Mouse (Mus musculus): ENCODE measurements at regions not wholly inside any gene's neighbourhood (a gene's known extent, or its start where the extent isn't known, plus 50 kb on each side); places are given as distances from the start of the nearest gene placed in this dataset.

DNA sequence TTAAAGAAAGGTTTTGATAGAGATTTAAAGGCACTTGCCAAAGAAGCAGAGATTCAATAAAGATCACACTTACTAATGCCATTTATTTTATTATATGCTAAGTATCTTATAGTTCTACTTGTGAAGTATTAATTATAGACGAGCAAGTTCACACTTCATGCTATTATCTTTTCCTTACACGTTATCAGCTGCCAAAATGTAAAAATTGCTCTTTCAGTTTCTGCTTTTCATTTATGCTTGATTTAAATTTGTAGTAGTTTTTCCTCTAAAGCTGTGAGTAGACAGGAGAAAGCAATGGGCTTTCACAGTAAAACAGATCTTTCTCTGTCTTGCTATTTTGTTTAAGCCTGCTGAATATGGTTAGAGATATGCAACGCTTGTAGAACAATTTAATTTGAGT lies 125.9 kb upstream of the Cdkn2b start:
- H3K27me3 ChIP-seq (replicated peaks; ENCODE audit: low read depth, poor library complexity, severe bottlenecking), result no peaks in the 10 kb centered on the region
- no peak for DNase-seq (ENCODE audit: low spot score)
- no peaks in the 10 kb centered on the region for H3K4me1 ChIP-seq
- no peaks in the 10 kb centered on the region for H3K36me3 ChIP-seq (replicated peaks)
- H3K27ac ChIP-seq (replicated peaks), result no peak overlapping the region
- H3K4me3 ChIP-seq, result no peak overlapping the region
- 91% methylated on average over 3 of the region's 3 CpGs for WGBS
- H3K9me3 ChIP-seq, result no peaks in the 10 kb centered on the region

DNA sequence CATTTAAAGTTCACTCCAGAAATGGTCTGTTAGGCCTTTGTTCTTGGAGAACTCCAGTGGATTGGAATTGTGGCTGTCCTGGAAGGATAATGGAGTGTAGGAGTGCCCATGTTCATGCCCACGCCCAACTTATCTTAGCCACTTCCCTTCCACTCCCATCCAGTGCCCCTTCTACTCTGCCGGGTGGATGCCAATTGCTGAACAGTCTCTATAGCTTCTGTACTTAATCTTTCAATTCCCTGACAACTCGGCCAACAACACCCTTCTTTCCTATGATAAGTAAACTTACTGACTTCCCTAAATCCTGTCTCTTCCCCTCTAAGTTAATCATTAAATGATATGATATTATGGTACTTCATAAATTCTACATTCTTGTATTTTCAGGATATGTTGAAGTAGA lies 123.3 kb upstream of the Cdkn2b start:
- DNase-seq (ENCODE audit: low spot score), result no peak
- H3K36me3 ChIP-seq (replicated peaks), result no peaks in the 10 kb centered on the region
- H3K4me1 ChIP-seq, result no peaks in the 10 kb centered on the region
- no peak overlapping the region for H3K4me3 ChIP-seq
- 87% methylated on average over 3 of the region's 3 CpGs for WGBS
- H3K27ac ChIP-seq (replicated peaks), result no peak overlapping the region
- H3K27me3 ChIP-seq (replicated peaks; ENCODE audit: low read depth, poor library complexity, severe bottlenecking), result no peaks in the 10 kb centered on the region
- no peaks in the 10 kb centered on the region for H3K9me3 ChIP-seq

GRCm38 (mm10) chr4:89433528-89433927 lies 122.7 kb upstream of the Cdkn2b start:
- no peak overlapping the region for H3K4me3 ChIP-seq
- no peaks in the 10 kb centered on the region for H3K36me3 ChIP-seq (replicated peaks)
- H3K9me3 ChIP-seq, result no peaks in the 10 kb centered on the region
- no peak for DNase-seq (ENCODE audit: low spot score)
- WGBS, result 82% methylated on average over 5 of the region's 5 CpGs
- H3K27ac ChIP-seq (replicated peaks), result no peak overlapping the region
- H3K27me3 ChIP-seq (replicated peaks; ENCODE audit: low read depth, poor library complexity, severe bottlenecking), result no peaks in the 10 kb centered on the region
- H3K4me1 ChIP-seq, result no peaks in the 10 kb centered on the region

- Histone ChIP-seq H3K4me1 (peaks cover 6% of the 10 kb centered on the region), H3K27ac (replicated peaks) (no peak overlapping the region), H3K9me3 (no peaks in the 10 kb centered on the region), H3K36me3 (replicated peaks) (no peaks in the 10 kb centered on the region), H3K27me3 (replicated peaks; ENCODE audit: low read depth, poor library complexity, severe bottlenecking) (no peaks in the 10 kb centered on the region), H3K4me3 (no peak overlapping the region)
- DNase-seq (ENCODE audit: low spot score), result no peak
- 83% methylated on average over 6 of the region's 6 CpGs for WGBS
Observed at GRCm38 (mm10) chr4:89431520-89431919, 120.7 kb upstream of the Cdkn2b start.

GRCm38 (mm10) chr4:89428465-89428864 lies 117.6 kb upstream of the Cdkn2b start:
- no peak for DNase-seq (ENCODE audit: low spot score)
- Histone ChIP-seq H3K4me3 (no peak overlapping the region), H3K27me3 (replicated peaks; ENCODE audit: low read depth, poor library complexity, severe bottlenecking) (no peaks in the 10 kb centered on the region), H3K27ac (replicated peaks) (no peak overlapping the region), H3K36me3 (replicated peaks) (no peaks in the 10 kb centered on the region), H3K4me1 (peaks cover 6% of the 10 kb centered on the region), H3K9me3 (no peaks in the 10 kb centered on the region)
- WGBS, result 83% methylated on average over 1 of the region's 1 CpGs

DNA sequence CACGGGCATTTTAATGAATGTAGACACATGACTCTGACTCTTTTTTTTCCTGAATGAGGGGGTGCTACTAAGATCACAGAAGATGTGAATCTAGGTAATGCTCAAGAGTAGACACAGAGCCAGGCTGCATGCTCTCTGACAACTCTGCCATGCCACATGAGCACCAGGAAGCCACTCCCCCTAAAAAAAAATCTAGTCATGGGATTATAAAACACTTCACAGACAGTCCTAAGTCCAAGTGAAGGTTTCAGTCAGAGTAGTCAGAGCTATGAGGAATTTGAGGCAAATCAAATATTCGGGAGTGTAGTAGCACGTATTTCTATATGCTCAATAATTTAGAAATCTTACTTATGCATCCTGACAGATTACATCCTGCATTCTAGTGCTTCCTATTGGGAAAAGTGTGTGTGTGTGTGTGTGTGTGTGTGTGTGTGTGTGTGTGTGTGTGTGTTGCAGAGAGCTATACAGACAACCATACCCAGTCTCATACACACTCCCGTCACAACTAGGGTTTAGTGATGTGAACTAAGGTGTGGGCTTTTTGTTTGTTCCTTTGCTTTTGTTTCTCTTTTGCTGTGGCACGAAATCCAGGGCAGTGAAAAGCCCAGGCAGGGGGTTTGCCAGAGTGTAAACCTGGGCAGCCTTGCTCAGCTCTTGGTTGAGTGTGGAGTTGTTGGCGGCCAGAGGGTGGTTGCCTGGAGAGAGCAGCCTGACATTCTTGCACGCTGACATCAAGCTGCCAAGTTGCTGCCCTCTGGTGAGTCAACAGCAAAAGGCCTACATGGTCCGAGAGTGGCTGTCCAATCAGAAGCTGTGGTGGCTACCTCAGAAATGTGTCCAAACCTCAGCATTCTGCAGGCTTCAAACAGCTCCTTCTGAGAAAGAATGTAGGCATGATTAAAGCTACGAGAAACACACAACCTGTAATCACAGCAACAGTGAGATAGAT lies 116.8 kb upstream of the Cdkn2b start:
- DNase-seq (ENCODE audit: low spot score), result peak; percentile 46
- Histone ChIP-seq H3K27ac (replicated peaks) (no peak overlapping the region), H3K36me3 (replicated peaks) (no peaks in the 10 kb centered on the region), H3K9me3 (no peaks in the 10 kb centered on the region), H3K27me3 (replicated peaks; ENCODE audit: low read depth, poor library complexity, severe bottlenecking) (no peaks in the 10 kb centered on the region), H3K4me3 (no peak overlapping the region), H3K4me1 (peaks cover 6% of the 10 kb centered on the region)
- WGBS, result 56% methylated on average over 9 of the region's 9 CpGs

GRCm38 (mm10) chr4:89425916-89426315 lies 115.1 kb upstream of the Cdkn2b start:
- WGBS, result 75% methylated on average over 2 of the region's 2 CpGs
- Histone ChIP-seq H3K4me3 (no peak overlapping the region), H3K9me3 (no peaks in the 10 kb centered on the region), H3K27me3 (replicated peaks; ENCODE audit: low read depth, poor library complexity, severe bottlenecking) (no peaks in the 10 kb centered on the region), H3K27ac (replicated peaks) (no peak overlapping the region), H3K4me1 (peaks cover 9% of the 10 kb centered on the region), H3K36me3 (replicated peaks) (no peaks in the 10 kb centered on the region)
- no peak for DNase-seq (ENCODE audit: low spot score)

GRCm38 (mm10) chr4:89421694-89422354 lies 111.0 kb upstream of the Cdkn2b start:
- Histone ChIP-seq H3K27ac (replicated peaks) (no peak overlapping the region), H3K36me3 (replicated peaks) (no peaks in the 10 kb centered on the region), H3K9me3 (no peaks in the 10 kb centered on the region), H3K4me1 (peaks cover 3% of the 10 kb centered on the region; the same call in 1 of the 2 replicates), H3K27me3 (replicated peaks; ENCODE audit: low read depth, poor library complexity, severe bottlenecking) (no peaks in the 10 kb centered on the region), H3K4me3 (no peak overlapping the region)
- WGBS, result 68% methylated on average over 6 of the region's 6 CpGs
- DNase-seq (ENCODE audit: low spot score), result no peak

GRCm38 (mm10) chr4:89420868-89421267 lies 110.0 kb upstream of the Cdkn2b start:
- Histone ChIP-seq H3K4me3 (no peak overlapping the region), H3K4me1 (peaks cover 3% of the 10 kb centered on the region; the same call in 1 of the 2 replicates)
- 86% methylated on average over 5 of the region's 5 CpGs for WGBS

GRCm38 (mm10) chr4:89419507-89419906 lies 108.7 kb upstream of the Cdkn2b start:
- H3K27ac ChIP-seq (replicated peaks), result no peak overlapping the region
- H3K9me3 ChIP-seq, result no peaks in the 10 kb centered on the region
- no peak overlapping the region for H3K4me3 ChIP-seq
- H3K4me1 ChIP-seq, result peaks cover 3% of the 10 kb centered on the region; the same call in 1 of the 2 replicates
- no peaks in the 10 kb centered on the region for H3K27me3 ChIP-seq (replicated peaks; ENCODE audit: low read depth, poor library complexity, severe bottlenecking)
- no peaks in the 10 kb centered on the region for H3K36me3 ChIP-seq (replicated peaks)
- no peak for DNase-seq (ENCODE audit: low spot score)
- WGBS, result 91% methylated on average over 7 of the region's 7 CpGs

More at GRCm38 (mm10) chr4:89420868-89421267, 110.0 kb upstream of the Cdkn2b start:
- DNase-seq (ENCODE audit: low spot score), result no peak
- Histone ChIP-seq H3K9me3 (no peaks in the 10 kb centered on the region), H3K27ac (replicated peaks) (no peak overlapping the region), H3K36me3 (replicated peaks) (no peaks in the 10 kb centered on the region), H3K27me3 (replicated peaks; ENCODE audit: low read depth, poor library complexity, severe bottlenecking) (no peaks in the 10 kb centered on the region)

DNA sequence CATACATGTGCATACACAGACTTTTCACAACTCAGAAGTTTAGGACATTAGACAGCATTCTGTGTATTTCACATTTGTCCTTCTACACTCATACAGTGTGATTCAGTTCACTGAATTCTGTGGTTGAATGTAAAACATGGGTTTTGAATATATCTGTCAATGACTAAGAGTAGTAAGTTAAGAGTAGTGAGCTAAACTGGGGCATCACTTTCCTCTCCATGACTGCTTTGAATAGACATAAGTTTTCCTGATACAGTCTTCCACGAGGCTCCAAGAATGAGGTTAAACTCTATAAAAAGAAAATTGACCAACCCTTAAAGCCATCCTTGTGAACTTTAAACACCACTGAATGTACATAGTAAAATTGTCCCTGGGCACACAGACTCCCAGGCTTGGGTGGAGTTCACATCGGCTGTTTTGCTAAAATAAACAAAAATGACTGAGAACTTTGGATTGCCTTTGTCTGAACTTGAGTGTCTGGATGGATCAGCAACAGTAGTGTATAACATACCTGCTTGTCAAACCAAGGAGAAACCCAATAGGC lies 94.9 kb upstream of the Cdkn2b start:
- DNase-seq (ENCODE audit: low spot score), result no peak
- 75% methylated on average over 2 of the region's 2 CpGs for WGBS
- Histone ChIP-seq H3K4me1 (no peaks in the 10 kb centered on the region), H3K36me3 (replicated peaks) (no peaks in the 10 kb centered on the region), H3K27ac (replicated peaks) (no peak overlapping the region), H3K4me3 (no peak overlapping the region), H3K27me3 (replicated peaks; ENCODE audit: low read depth, poor library complexity, severe bottlenecking) (no peaks in the 10 kb centered on the region), H3K9me3 (no peaks in the 10 kb centered on the region)

DNA sequence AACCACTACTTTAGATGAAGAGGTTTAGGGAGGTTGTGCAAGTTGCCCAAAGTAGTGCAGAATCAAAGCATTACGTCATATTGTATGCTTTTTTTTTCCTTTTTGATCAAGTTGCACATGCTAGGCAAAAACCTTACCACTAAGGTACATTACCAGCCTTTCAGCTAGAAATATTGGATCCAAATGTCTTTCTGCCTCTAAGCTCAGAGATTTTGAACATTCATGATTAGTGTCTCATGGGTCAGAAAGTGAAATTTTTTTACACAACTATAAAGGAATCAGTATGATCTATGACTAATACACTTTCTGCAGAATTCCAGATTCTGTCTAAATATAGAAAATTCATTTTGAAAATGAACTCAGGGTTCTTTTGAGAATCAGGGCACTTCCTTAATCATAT lies 92.3 kb upstream of the Cdkn2b start:
- Histone ChIP-seq H3K36me3 (replicated peaks) (no peaks in the 10 kb centered on the region), H3K27ac (replicated peaks) (no peak overlapping the region), H3K4me3 (no peak overlapping the region), H3K27me3 (replicated peaks; ENCODE audit: low read depth, poor library complexity, severe bottlenecking) (no peaks in the 10 kb centered on the region), H3K9me3 (no peaks in the 10 kb centered on the region), H3K4me1 (no peaks in the 10 kb centered on the region)
- 83% methylated on average over 1 of the region's 1 CpGs for WGBS
- no peak for DNase-seq (ENCODE audit: low spot score)
